Mouse (Mus musculus): Measurements from ENCODE around the gene Cpm.
"Not testable (repeated sequence)": the region's sequence is repeated elsewhere in the genome, so short reads cannot be mapped to it uniquely, and the experiment has no call there.

Cpm gene

DNA sequence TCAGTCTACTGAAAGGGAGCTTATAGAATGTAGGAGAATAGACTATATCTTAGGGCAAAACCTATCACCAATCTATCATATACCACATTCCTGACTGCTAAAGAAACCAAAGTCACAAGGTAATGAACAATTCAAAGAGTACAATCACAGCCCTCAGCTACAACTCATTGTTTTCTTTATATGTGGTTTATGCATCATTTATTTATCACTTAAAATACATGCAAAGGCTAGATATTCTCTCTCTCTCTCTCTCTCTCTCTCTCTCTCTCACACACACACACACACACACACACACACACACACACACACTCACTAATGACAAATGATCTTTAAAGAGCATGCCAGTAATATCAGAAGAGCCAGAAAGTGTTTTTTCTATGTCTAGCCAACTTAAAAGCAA lies 76.5 kb downstream of the Cpm start:
- no peak for DNase-seq (ENCODE audit: low spot score)

DNA sequence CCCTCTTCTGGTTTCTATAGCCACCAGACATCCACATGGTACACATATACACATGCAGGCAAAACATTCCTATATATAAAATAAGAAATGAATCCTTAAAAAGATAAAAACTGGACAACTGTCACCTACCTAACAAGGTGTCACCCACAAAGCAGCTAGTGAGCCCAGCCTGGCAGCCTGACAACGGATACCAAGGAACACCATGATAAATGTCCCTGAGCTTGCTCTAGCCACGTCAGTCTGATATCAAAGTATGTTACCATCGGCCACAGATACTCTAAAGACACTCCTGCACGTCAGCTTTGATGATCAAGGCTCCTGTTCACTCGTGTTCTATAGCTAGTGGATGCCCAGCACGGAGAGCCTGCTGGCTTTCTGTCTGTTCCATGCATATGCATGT lies 77.1 kb downstream of the Cpm start:
- DNase-seq (ENCODE audit: low spot score) = no peak

DNA sequence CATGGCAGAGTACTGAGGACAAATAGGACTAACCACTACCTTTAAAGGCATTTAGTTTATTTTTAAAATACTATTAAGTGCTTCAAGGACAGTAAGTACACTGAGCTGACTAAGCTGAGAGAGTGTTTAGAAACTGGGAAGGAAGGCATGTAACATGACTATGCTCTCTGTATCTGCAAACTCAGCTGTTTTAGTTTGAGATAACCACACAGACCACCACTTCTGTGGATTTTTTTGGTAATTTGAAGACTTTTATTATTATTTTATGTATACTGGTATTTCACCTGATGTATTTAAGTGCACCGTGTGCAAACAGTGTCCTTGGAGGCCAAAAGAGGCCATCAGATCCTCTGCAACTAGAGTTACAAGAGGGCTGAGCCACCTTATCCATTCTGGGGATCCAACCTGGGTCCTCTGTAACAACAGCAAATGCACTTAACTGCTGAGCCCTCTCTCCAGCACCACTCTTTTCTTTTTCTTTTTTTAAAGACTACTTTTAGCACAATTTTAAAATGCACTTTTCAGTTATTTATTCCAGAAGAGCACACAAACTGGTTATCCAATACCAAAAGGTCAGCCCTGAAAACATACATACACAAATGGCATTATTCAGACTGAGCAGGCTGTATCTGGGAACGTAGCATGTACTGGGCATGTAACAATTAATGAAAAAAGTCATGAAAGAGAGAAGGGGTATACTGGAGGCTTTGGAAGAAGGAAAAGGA lies 78.0 kb downstream of the Cpm start:
- DNase-seq (ENCODE audit: low spot score) = no peak

DNA sequence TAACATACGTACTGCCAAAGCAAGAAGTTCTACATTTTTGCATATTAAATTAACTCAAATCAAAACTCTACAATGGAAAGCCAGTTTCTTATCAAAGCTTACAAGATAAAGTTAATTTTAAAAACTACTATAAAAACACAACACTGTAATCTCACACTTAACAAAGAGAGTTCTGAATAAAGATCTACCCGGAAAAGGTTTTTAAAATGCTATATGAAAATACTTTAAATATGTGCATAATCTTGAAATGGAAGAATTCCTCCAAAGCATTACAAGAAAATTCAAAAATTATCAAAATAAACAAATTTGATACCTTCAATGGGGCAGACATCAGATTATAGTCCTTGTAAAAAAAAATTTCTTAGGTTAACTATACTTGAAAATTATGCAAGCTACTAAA lies 79.1 kb downstream of the Cpm start:
- no peak for DNase-seq (ENCODE audit: low spot score)

DNA sequence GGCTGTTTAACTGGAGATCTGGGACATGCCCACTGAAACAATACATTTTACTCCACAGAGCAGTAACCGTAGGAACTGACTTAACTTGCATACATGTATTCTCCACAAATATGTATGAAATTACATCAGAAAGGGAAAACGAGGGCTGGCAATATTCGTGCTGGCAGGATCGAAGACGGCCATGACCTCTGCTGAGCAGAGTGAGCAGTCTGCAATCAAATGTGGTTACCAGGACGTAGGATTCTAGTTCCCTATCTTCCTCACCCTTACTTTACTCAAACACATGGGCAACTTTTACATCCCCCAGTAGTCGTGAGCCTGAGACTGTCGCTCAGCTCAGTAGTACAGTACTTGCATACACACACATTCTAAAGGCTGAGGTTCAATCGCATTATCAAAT lies 79.6 kb downstream of the Cpm start:
- DNase-seq (ENCODE audit: low spot score) = no peak

DNA sequence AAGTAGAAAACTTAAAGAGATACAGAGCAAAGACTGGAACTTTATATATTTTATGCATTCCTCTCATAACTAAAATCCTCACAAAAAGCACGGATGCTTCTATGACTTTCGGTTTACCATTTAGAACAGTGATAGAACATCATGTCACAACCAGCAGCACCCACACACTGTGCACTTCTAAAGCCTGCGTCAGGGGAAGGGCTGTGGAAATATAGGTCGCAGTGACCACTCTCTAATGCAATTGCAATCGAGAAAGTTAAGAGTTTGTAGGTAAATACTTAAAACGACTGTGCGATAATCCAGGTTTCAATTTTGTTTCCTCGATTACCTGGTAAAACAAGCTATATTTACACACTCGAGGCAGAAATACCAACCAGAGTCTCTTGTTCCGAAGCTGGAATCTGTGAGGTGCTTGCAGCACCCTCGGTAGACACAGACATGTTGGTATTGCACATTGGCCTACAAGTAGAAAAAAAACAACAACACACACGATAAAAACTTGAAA lies 80.1 kb downstream of the Cpm start:
- DNase-seq (ENCODE audit: low spot score) = no peak

DNA sequence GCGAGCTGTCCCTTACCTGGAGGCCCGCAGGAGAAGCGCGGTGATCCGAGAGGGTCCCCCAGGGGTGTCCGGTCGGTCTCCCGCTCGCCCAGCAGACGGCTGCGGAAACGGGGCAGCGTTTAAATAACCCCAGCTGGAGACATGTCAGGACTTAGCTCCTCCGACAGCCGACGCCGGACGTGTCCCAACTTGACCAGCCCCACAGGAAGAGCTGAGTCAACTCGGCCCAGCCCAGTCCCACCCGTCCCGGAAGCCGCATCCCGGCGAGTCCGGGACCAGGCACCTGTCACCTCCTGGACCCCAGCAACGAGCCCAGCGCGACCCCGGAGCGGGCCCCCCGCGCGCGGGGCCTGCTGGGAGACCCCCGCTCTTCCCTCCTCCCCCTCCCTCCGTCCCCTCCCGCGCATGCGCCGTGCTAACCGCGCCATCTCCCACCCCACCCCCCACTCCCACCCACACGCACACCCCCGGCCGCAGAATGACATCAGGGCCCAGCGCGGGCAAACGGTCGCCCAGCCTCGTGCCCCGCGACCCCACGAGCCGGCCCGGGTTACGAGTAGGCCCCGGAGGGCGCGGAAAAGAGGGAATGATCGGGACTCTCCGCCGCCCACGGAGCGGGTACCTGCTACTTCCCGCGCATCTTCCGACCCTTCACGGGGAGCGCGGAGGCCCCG lies 80.8 kb downstream of the Cpm start:
- DNase-seq (ENCODE audit: low spot score) = peak; percentile 45

DNA sequence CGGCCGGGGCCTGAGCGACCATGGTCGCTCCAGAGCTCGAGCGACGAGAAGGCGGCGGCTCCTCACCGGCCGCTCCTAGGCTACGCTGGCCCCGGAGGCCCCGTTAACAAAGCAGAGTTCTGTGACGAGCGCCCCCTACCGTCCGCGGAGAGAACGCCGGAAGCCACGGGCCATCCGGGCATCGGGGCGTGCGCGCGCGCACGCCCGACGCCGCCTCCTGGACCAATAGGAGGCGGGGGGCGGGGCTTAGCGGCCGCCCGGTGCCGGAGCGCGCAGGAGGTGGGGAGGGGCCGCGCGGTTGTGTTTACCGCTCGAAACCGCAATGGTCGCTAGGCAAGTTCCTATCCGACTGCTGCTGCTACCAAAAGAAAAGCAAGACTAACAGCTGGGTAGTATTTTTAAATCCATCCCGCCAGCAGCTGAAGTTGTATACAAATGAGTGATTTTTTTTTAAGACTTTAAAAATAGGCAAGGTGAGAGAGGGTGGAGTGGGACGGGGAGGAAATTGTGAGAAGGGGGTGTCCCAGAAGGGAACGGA lies 81.4 kb downstream of the Cpm start, which contains the start of gene Mdm2:
Gene Mdm2, minus strand, starts transcription at position 155 of the 538 bp plus-strand sequence.
- peak; percentile 88 for DNase-seq (ENCODE audit: low spot score)

DNA sequence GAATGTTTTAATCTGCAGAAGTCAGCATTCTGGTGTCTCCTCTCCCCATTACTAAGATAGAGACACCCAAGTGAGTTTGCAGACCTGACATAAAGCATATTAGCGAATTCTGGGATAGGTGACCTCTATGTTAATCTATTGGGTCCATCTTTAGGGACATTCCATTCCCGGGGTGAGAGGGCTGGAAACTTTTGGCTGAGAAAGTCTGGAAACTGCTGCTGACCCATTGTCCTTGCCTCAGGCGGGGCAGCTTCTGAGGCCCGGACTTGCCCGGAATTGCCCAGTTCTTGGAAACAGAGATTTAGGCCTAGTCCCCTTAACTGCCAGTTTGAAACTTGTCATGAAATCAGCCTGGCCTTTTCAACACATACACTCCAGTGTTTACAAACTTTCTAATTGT lies 82.1 kb downstream of the Cpm start:
- DNase-seq (ENCODE audit: low spot score) = no peak

DNA sequence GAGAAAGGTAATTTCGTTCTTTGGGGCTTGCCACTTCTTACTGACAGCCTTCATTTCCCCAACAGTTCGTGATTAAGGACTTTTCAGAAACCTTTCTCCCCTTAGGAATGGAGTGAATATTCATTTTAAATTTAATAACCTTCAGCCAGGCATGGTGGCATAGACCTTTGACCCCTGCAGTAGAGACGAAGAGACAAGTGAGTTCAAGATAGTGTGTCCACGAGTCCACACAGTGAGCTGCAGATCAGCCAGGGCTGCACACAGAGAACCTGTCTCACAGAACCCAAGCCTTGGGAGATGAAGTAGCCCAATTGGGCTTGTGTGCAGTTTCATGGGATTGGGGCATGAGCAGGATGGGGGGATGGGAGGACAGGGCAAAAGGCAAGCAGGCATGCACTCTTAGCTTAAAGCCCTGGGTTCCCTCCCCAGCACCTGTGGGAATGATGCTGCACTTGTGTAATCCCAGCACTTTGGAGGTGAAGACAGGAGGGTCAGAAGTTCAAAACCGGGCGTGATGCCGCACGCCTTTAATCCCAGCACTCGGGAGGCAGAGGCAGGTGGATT lies 83.0 kb downstream of the Cpm start:
- no peak for DNase-seq (ENCODE audit: low spot score)

DNA sequence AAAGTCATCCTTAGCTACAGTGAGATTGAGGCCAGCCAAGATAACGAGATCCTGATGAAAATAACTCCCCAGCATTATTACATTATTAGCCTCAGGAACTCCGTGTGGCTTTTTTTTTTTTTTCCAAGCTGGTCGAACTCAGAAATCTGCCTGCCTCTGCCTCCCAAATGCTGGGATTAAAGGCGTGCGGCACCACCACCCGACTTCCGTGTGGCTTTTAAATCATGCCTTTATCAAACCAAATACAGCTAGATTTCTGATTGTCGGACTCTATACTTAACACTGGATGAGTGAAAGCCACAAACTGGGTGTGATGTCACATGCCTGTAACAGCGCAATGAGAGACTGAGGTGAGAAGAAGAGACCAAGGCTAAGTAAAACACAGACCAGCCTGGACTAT lies 83.6 kb downstream of the Cpm start:
- no peak for DNase-seq (ENCODE audit: low spot score)

DNA sequence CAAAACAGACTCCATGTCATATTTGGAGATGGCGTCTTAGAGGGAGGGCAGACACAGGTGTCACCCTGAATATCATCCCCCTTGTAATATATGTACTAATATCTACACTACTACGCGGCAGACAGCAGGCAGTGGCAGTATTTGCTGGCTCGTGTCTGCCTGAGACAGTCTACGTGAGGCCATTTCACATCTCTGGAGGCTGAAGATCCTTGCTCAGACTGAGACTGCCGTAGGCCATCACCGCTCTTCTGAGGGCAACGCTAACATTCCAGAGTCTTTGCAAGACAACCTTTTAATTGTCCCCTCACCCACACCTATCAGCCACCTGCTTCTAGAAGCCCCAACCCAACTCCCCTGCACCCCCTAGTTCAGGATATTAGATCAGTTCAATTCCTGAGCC lies 84.2 kb downstream of the Cpm start:
- no peak for DNase-seq (ENCODE audit: low spot score)

DNA sequence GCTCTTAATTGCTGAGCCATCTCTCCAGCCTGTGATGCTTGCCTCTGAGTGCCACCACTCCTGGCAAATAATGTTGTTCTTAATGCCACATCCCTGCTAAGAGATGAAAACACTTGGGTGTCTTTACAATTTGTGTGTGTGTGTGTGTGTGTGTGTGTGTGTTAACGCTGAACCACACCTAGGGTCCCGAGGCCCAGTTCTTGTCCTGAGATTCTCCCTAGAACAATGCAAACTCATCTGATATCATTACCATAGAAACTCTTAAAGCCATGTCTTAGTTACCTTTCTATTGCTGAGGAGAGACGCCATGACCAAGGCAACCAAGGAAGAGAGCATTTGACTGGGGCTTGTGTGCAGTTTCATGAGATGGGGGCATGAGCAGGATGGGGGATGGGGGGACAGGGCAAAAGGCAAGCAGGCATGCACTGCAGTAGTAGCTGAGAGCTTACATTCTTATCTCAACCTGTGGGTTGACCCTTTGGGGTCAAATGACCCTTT lies 84.8 kb downstream of the Cpm start:
- DNase-seq (ENCODE audit: low spot score) = no peak

DNA sequence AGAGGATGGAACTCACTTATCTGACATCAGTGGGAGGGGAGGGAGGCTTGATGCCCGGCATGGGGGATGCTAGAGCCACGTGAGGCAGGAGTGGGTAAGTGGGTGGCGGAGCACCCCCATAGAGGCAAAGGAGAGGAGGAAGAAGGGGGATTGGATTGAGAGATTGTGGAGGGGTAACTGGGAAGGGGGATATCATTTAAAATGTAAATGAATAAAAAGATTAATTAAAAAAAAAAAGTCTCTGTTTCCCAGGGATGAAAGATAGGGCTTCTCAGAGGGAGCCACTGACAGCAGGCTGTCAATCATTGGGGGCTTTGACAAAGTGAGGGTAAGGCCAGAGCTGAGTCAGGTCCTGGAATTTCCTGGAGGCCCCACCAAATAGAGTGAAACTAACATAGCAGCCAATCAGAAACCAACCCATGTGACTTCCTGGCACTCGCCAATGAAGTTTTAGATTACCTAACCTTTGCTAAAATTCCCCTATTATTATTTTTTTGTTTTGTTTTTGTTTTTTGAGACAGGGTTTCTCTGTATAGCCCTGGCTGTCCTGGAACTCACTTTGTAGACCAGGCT lies 85.7 kb downstream of the Cpm start:
- no peak for DNase-seq (ENCODE audit: low spot score)

DNA sequence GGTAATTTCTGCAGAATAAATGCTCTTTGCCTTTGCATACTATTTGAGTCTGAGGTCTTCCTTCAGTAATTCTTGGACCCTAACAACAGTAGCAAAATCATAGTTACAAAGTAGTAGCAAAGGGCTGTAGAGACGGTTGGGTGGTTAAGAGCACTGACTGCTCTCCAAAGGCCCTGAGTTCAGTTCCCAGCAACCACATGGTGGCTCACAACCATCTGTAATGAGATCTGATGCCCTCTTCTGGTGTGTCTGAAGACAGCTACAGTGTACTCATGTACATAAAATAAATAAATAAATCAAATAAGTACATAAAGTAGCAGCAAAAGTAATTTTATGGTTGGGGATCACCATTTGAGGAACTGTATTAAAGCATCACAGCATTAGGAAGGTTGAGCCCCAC lies 86.4 kb downstream of the Cpm start:
- DNase-seq (ENCODE audit: low spot score) = not testable (repeated sequence)

DNA sequence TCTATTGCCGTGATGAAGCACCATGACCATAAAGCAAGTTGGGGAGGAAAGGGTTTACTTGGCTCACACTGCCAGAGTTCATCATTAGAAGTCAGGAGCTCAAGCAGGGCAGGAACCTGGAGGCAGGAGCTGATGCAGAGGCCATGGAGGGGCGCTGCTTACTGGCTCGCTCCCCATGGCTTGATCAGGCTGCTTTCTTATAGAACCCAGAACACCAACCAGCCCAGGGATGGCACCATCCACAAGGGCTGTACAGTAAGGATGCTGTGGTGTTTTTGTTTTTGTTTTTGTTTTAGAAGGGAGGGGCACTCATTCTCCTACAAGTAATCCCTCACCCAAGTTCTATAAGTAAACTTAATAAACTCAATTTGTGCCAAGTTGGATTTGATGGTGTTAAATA lies 87.4 kb downstream of the Cpm start:
- no peak for DNase-seq (ENCODE audit: low spot score)

DNA sequence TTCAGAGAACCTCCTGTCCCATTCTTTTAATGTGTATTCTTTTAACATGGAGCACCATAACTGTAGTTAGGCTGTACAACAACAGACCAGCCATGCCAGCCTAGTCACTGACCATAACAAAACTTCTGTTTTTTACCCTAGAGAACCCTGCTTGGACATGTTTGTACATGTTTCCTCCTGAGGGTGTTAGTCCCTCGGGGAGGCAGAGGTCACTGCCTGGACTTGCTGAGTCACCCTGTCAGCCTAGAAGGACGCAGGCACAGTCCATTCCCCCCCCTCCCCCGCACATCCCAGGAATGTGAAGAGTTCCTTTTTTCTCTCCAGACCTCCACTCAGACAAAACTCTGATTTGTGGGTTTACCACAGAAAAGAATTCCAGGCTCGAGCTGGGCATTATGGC lies 88.3 kb downstream of the Cpm start:
- DNase-seq (ENCODE audit: low spot score) = no peak

DNA sequence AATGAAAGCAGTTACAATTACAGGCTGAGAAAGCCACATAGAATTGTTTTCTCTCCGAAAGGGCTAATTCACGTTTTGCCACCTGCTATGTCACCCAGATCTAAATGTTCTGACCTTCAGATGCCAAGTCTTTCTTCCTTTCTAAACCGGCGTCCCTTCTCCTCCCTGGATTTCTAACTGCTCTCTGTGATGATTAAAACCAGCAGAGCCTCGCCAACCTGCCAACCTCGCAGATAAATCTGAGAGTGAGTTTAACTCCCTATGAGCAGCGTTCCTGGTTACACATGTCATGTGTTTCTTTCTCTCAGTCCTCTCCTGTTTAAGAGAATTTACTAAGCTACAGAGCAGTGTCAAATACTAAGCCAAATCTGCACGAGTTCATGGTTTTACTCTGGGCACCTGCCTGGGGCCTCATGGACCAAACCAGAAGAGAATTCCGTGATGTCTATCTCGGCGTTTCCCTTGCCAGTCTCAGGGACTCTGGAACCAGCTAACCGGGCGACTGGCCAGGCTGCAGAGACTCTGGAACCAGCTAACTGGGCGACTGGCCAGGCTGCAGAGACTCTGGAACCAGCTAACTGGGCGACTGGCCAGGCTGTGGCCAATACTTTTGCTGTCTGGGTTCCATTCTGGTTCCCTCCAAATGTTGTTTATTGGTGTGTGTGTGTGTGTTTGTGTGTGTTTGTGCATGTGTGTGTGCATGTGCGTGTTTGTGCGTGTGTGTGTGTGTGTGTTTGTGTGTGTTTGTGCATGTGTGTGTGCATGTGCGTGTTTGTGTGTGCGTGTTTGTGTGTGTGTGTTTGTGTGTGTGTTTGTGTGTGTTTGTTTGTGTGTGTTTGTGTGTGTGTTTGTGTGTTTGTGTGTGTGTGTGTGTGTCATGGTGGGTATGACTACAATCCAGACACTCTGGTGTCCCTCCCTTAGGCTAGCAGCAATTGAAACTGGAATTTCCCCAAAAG lies 89.1 kb downstream of the Cpm start:
- no peak for DNase-seq (ENCODE audit: low spot score)

DNA sequence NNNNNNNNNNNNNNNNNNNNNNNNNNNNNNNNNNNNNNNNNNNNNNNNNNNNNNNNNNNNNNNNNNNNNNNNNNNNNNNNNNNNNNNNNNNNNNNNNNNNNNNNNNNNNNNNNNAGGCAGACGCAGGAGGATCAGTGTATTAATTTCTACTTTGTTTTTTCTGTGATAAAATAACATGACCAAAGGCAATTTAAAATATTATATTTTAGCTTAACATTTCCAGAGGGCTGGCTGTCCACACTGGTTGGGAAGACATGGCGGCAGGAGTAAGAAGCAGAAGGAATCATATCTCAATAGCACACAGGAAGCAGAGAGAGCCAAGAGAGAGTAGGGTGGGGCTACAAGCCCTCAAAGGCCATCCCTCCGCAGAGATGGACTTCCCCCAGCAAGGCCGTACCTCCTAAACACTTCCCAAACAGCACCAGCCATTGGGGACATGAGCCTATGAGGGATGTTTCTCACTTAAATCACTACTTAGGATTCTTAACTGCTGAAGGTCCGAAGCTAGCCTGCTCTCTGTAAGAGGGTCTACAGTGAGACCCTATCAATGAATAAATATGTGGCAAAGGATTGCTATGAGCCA lies 94.9 kb downstream of the Cpm start:
- DNase-seq (ENCODE audit: low spot score) = no peak

DNA sequence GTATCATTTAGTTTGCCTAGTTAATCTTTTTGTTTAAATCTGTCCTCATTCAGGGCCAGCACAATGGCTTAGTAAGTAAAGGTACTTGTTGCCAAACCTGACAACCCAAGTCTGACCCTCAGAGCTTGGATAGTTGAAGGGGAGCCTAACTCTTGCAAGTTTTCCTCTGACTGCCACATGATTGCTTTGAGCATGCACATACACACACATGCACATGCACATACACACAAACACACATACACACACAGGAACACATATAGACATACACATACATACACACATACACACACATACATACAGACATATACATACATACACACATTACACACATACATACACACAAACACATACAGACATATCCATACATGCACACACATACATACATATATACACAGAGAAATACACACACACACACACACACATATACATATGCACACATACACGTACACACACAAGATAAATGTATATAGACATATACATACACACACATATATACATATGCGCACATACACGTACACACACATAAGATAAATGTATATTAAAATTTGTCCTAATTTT lies 95.6 kb downstream of the Cpm start:
- no peak for DNase-seq (ENCODE audit: low spot score)

DNA sequence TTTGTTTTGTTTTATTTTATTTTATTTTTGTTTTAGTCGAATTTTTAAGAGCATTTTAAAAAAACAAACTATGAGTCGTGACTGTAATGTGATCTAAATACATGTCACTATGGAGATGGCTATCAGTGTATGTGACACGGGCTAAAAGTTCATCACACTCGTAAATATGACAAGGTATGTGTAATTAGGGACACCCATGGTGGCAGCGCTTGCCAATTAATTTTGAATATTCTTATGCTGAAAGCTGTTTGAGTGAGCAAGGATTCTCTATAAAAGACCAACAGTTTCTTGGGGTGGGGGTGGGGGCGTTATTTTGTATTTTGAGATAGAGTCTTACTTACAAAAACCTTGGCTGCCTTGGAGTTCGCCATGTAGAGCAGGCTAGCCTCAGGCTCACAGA lies 96.4 kb downstream of the Cpm start:
- DNase-seq (ENCODE audit: low spot score) = no peak
